Mouse (Mus musculus) ES-E14 (cell line): Measurements from ENCODE around the gene Gm9048.
"Not testable (repeated sequence)": the region's sequence is repeated elsewhere in the genome, so short reads cannot be mapped to it uniquely, and the experiment has no call there.

ENCODE experiments used
- CHD2 ChIP-seq: IDR thresholded peaks from 2 replicates; pipeline ENCODE4 v1.6.1; 2014; ENCODE audit warnings: mild to moderate bottlenecking, low read depth, low read length, inconsistent platforms
- HCFC1 ChIP-seq: IDR thresholded peaks from 2 replicates; pipeline ENCODE4 v1.6.1; 2012; ENCODE audit warnings: low read length, inconsistent platforms, borderline replicate concordance; ENCODE audit not compliant: insufficient read depth
- ZC3H11A ChIP-seq: IDR thresholded peaks from 2 replicates; pipeline ENCODE4 v1.6.1; 2012; ENCODE audit warnings: low read depth, mild to moderate bottlenecking, inconsistent platforms, low read length, borderline replicate concordance

- TF ChIP-seq ZC3H11A, CHD2, HCFC1: not testable (repeated sequence)
Observed at GRCm38 (mm10) chr10:118337731-118338130, 10.7 kb downstream of the Gm9048 start, which contains the start of gene Gm9045.
